Mouse (Mus musculus) E14TG2a.4 (cell line): ENCODE data around the gene Sh2d3c.

Experiments used
- H3K27me3 ChIP-seq: 2 replicates; pipeline ENCODE4 v1.6.1; 2014; ENCODE audit warnings: low read length, control low read depth; ENCODE audit not compliant: insufficient read depth
- H3K36me3 ChIP-seq: 2 replicates; pipeline ENCODE4 v1.6.1; 2014; ENCODE audit warnings: low read length, control low read depth; ENCODE audit not compliant: insufficient read depth
- H3K4me1 ChIP-seq: replicated peaks from 2 replicates; pipeline ENCODE4 v1.6.1; 2014; ENCODE audit warnings: low read depth, low read length, control low read depth
- H3K4me3 ChIP-seq: replicated peaks from 2 replicates; pipeline ENCODE4 v1.5.1; 2014; ENCODE audit warnings: mild to moderate bottlenecking, low read length
- H3K9me3 ChIP-seq: 2 replicates; pipeline ENCODE4 v1.6.1; 2014; ENCODE audit warnings: low read length, control low read depth
- CTCF ChIP-seq: conservative IDR thresholded peaks from 2 replicates; pipeline ENCODE4 v1.5.1; 2014; ENCODE audit warnings: low read length
- NANOG ChIP-seq: IDR thresholded peaks from 2 replicates; pipeline ENCODE4 v1.6.1; 2014; ENCODE audit warnings: borderline replicate concordance, low read length, mixed read lengths
- POU5F1 ChIP-seq: IDR thresholded peaks from 2 replicates; pipeline ENCODE4 v1.6.1; 2014; ENCODE audit warnings: low read length, borderline replicate concordance

The Sh2d3c gene

DNA sequence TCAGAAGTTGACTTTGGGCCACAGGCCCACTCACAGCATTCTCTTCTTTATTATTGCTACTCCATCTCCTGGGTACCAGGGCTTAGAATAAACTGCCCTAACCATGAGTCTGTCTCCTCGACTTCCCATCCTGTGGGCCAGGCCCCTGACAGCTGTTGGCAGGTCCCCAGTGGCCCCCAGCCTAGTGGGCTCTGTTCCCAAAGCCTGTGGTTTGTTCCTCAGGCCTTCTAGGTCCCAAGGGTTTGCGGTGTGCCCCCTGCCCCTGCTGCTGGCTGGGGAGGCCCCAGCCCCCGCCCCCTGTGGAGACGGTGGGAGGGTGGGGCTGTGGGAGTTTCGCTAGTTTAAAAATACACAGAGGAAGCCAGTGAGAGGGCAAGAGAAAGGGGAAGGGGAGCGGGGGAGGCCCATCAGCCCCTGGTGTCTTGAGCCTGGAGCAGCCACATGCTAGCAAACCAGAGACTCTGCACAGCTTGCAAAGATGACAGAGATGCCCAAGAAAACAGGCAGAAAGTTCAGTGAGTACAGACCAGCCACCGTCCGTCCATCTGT is at the start of gene Sh2d3c:
Sh2d3c (plus strand) TSS at position 375 of the 549 bp plus-strand sequence.
- no peak within 1 kb of the TSS for H3K4me3 ChIP-seq
- H3K36me3 ChIP-seq, result no peaks in the 10 kb centered on the region
- no peaks in the 10 kb centered on the region for H3K9me3 ChIP-seq
- peaks cover 6% of the 10 kb centered on the region for H3K27me3 ChIP-seq
- no peak for TF ChIP-seq POU5F1
- no peak for TF ChIP-seq NANOG
- TF ChIP-seq CTCF, result no peak
- H3K4me1 ChIP-seq, result peaks cover 34% of the 10 kb centered on the region

DNA sequence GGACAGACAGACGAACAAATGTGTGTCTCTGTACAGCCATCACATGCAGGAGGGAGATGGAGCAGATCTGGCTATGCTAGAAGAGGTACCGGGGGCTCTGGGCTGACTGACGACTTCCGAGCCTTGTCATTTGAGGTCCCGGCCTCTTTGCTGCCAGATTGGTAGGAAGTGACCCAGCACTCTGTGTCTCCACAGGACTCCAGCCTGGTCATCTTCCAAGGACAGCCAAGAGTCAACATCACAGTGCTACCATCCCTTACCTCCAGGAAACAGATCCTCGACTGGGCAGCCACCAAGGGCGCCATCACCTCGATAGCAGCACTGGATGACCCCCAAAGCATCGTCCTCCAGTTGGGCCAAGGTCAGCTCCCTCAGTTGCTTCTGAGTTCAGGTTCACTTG is 49.7 kb upstream of the Sh2d3c start:
- no peak overlapping the region for H3K4me3 ChIP-seq
- TF ChIP-seq CTCF (no peak), POU5F1 (no peak), NANOG (no peak)
- no peaks in the 10 kb centered on the region for H3K27me3 ChIP-seq
- peaks cover 42% of the 10 kb centered on the region for H3K4me1 ChIP-seq
- H3K36me3 ChIP-seq, result peaks cover 84% of the 10 kb centered on the region
- H3K9me3 ChIP-seq, result no peaks in the 10 kb centered on the region

DNA sequence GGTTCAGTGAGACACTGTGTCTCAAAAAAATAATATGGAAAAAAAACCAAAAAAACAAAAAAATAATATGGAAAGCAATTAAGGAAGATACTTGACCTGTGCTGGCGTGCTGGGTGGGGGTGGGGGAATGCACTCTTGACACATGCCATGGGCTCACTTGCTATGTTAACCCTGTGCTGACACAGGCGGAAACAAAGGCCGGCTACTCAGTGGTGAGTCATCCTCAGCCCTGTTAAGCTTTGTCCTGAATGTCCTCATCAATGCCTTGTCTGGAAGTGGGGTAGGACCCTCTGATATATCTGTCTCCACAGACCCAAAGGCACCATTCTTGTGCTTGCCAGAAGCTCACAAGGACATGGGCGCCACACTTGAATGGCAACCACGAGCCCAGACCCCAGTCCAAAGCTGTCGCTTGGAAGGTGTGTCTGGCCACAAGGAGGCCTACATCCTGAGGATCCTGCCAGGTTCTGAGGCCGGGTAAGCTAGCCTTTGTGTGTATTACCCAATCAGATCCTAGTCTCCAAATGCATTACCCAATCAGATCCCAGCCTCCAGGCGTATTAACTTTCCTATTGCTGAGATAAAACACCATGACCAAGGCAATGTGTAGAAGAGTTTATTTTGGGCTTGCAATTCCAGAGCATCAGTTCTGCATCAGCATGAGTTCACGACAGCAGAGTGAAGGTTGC is 48.8 kb upstream of the Sh2d3c start:
- TF ChIP-seq POU5F1 (no peak), CTCF (no peak), NANOG (no peak)
- Histone ChIP-seq H3K9me3 (no peaks in the 10 kb centered on the region), H3K27me3 (no peaks in the 10 kb centered on the region), H3K4me1 (peaks cover 40% of the 10 kb centered on the region), H3K4me3 (no peak overlapping the region), H3K36me3 (peaks cover 87% of the 10 kb centered on the region)

DNA sequence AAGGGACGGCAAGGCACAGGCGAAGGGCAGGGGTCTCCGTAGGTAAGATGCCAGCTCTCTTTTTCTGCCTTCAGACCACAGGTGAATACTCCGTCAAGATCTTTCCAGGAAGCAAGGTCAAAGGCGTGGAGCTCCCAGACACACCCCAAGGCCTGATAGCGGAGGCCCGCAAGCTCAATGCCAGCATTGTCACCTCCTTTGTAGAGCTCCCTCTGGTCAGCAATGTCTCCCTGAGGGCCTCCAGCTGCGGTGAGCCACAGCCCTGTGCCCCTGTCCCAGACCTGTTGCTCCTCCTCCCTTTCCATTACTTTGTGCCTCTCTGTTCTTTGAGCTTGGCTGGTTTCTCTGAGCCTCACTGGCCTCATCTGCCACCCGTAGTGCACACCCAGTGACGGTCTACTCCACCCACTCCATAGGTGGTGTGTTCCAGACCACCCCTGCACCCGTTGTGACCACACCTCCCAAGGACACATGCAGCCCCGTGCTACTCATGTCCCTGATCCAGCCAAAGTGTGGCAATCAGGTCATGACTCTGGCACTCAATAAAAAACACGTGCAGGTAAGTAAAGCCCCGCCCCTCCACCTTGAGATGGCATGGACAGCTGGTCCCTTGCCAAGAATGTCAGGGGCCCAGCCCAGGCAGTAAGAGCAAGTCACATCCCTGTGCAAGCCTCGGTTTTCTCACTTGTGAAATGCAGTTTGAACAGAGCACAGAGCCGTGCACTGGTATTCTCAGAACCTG is 47.5 kb upstream of the Sh2d3c start:
- H3K4me3 ChIP-seq, result peak overlapping the region; percentile 13
- H3K27me3 ChIP-seq, result no peaks in the 10 kb centered on the region
- no peaks in the 10 kb centered on the region for H3K9me3 ChIP-seq
- TF ChIP-seq NANOG (no peak), POU5F1 (no peak), CTCF (no peak)
- peaks cover 31% of the 10 kb centered on the region for H3K4me1 ChIP-seq
- peaks cover 93% of the 10 kb centered on the region for H3K36me3 ChIP-seq

DNA sequence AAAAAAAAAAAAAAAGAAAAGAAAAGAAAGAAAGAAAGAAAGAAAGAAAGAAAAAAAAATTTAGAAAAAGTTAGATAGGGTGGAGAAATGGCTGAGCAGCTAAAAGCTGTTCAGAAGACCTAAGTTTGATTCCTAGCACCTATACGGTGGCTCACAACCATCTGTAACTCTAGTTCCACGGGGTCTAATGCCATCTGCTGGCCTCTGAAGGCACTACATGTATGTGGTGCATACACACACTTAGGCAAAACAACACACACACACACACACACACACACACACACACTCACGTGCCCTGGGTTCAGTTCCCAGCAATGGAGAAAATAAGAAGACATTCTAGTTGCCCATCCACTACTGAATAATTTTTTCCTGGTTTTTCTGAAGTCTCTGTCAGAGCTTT is 44.0 kb upstream of the Sh2d3c start:
- H3K27me3 ChIP-seq, result no peaks in the 10 kb centered on the region
- TF ChIP-seq POU5F1 (no peak), CTCF (peak; percentile 24)
- H3K36me3 ChIP-seq, result peaks cover 94% of the 10 kb centered on the region
- H3K9me3 ChIP-seq, result no peaks in the 10 kb centered on the region
- no peak overlapping the region for H3K4me3 ChIP-seq
- H3K4me1 ChIP-seq, result peaks cover 46% of the 10 kb centered on the region

DNA sequence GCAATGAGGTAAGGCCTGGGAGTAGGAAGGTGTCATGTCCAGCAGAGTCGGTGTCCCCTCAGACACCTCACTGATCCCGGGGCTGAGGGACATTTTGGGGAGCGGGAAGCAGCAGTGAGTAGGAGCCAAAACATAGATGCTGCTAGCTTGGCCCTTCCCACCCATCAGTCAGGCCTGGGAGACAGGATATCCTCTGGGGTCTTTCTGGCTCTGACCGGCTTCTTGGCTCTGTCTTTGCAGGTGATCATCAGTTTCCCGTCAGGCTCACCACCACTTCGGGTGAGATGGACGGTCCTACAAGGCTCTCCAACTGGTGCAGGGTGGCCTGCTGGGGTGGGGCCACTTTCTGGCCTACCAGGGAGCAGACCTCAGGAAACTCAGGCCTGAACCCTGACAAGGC is 43.2 kb upstream of the Sh2d3c start:
- TF ChIP-seq POU5F1, result no peak
- Histone ChIP-seq H3K9me3 (no peaks in the 10 kb centered on the region), H3K36me3 (peaks cover 94% of the 10 kb centered on the region)

DNA sequence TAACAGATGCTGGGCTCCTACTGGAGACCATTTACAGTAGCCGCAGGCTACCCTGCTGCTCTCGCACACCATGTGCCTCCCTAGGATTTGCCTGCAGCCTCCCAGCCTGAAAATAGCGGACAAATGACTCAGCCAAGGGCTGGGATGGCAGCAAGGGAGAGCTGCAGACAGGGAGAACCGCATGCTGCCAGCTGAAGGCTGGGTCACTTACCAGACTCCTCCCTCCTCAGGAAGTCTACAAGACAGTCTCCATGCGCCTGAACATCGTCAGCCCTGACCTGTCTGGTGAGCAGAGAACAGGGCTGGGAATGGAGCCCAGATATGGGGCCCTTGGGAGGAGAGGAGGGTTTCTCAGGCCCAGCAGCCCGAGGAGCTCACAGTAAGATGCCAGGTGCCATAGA is 40.8 kb upstream of the Sh2d3c start:
- Histone ChIP-seq H3K9me3 (no peaks in the 10 kb centered on the region), H3K4me3 (no peak overlapping the region), H3K36me3 (peaks cover 94% of the 10 kb centered on the region), H3K27me3 (no peaks in the 10 kb centered on the region), H3K4me1 (peaks cover 52% of the 10 kb centered on the region)
- no peak for TF ChIP-seq NANOG
- no peak for TF ChIP-seq CTCF
- TF ChIP-seq POU5F1, result no peak

More for the DNA sequence above, 43.2 kb upstream of the Sh2d3c start:
- Histone ChIP-seq H3K4me3 (no peak overlapping the region), H3K4me1 (peaks cover 47% of the 10 kb centered on the region), H3K27me3 (no peaks in the 10 kb centered on the region)

DNA sequence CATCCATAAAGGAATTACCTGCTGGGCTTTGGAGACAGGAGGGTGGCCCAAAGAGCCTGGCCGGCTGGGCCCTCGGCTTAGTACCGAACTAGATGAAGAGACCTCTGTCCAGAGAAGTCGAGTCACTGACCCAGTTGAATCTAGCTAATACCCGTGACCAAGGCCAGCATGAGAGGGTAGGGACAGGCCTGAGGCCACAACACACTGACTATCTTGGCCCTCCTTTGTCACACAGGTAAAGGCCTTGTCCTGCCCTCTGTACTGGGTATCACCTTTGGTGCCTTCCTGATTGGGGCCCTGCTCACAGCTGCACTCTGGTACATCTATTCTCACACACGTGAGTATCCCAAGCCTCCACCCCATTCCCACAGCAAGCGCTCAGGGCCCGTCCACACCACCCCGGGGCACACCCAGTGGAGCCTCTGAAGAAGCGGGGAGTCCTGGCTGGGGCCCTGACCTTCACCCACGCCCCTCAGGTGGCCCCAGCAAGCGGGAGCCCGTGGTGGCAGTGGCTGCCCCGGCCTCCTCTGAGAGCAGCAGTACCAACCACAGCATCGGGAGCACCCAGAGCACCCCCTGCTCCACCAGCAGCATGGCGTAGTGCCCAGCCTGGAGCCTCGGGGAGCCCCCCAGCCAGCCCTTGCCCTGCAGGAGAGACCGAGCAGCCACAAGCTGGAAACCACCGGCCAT is 39.7 kb upstream of the Sh2d3c start:
- peaks cover 95% of the 10 kb centered on the region for H3K36me3 ChIP-seq
- no peaks in the 10 kb centered on the region for H3K9me3 ChIP-seq
- peak overlapping the region; percentile 52 for H3K4me3 ChIP-seq
- TF ChIP-seq CTCF (no peak), POU5F1 (no peak), NANOG (no peak)
- peaks cover 63% of the 10 kb centered on the region for H3K4me1 ChIP-seq
- no peaks in the 10 kb centered on the region for H3K27me3 ChIP-seq
